Mouse (Mus musculus) induced T-regulatory cell, adult 2 months (primary cell): ENCODE results near the gene Esyt2.

Experiments
- DNase-seq: peaks from one replicate; pipeline ENCODE4 v3.0.0-alpha.2; 2012; ENCODE audit warnings: low read depth

The Esyt2 gene

DNA sequence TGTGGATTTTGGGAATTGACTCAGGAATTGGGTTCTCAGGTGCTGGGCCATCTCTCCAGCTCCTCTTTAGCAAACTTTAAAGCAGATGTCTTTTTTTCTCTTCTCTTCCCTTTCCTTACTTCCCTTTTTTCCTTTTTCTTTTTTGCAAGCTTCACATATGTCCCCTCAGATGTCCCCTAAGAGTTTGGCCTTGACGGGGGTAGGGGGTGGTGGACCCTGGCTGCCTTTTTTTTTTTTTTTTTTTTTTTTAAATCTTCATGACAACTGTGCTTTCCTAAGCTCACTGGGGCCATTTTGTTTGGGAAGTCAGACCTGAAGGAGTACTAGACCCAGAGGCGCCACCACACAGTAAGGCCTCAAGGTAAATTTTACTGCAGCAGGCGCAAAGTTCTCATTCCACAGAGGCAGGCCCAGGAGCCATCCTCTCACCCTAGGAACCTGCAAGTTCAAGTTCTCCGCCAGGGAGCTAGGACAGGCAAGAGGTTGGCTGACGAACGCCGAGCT, 795 bp upstream of the Esyt2 start:
- no peak for DNase-seq

DNA sequence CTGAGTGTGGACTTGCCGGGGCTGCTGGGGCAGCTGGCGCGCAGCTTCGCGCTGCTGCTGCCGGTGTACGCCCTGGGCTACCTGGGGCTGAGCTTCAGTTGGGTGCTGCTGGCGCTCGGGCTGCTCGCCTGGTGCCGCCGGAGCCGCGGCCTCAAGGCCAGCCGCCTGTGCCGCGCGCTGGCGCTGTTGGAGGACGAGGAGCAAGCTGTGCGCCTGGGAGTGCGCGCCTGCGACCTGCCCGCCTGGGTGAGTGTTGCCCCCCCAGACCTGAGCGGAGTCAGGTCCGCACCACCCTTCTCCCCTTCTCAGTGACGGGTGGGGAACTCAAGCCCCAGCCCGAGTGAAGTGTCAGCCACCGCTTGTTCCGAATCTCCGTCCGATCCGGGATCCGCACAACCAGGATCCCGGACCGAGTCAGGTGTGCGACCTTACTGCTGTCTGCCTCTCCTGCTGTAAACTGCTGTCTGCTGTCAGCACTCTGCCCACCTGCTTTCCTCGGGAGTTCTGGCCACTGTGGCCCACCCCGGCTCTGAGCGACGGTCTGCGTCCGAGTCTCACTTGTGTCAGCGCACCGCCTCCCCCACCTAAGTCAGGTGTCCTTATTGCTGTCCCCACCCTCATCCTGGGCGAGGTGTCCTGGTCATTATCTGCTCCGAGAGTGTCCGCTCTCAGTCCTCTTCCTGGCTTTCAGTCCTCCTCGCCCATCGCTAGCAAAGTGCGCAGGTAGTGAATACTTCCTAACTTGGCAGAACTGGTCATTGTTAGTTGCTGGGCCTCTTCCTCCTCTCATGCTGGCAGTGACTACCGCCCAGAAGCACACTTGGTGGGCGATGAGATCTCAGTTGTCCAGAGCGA, 658 bp downstream of the Esyt2 start:
- peak; percentile 60 for DNase-seq

DNA sequence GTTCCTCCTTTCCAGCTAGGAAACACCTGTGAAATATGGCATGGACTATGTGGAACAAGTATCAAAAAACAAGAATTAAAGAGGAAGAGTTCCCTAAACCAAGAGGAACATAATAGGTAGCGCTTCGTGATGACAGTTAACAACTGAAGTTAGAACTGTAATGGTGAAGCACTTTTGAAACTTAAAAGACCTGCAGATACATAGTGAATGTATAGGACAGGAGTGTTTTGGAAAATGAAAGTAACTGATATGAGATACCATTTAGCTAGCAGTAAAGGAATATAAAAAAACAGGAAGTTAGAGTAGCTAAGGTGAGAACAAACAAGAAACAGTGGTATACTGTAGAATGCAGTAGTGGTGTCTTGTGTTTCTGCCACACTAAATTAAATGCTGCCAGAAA, 1.9 kb downstream of the Esyt2 start:
- DNase-seq = peak; percentile 77

DNA sequence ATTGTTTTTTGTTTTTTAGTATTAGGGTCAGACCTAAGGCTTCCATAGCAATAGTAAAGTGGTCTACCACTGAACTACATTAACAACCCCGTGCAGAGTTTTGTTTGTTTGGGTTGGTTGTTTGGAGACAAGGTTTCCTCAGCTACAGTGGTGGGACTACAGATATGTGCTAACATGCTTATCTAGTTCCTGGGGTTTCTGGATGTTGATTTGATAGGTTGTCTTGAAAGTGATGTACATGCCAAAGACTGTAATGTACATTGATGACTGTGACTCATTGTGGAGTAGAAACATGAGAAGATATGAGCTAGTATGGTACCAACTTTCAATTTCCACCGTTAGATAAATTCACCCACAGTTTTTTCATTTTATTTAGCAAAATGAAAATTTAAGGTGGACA, 2.5 kb downstream of the Esyt2 start:
- peak; percentile 73 for DNase-seq

DNA sequence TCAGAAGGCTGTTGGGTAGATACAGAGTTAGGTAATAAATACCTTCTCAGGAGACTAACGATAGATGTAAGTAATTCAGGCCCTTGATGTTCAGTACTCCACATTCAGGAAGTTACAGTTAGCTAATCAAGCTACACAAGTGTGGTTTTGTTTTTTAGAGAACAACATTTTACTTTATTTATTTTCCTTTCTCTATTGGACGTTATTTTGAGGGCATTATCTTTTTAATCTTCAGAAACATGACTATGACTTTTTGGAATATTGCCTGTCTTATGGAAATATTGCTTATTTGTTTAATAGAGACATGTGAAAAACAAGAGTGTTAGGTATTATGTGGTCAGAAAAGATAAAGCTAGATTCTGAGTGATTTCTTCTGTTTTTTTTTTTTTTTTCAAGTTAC, 12.2 kb downstream of the Esyt2 start:
- DNase-seq = no peak

DNA sequence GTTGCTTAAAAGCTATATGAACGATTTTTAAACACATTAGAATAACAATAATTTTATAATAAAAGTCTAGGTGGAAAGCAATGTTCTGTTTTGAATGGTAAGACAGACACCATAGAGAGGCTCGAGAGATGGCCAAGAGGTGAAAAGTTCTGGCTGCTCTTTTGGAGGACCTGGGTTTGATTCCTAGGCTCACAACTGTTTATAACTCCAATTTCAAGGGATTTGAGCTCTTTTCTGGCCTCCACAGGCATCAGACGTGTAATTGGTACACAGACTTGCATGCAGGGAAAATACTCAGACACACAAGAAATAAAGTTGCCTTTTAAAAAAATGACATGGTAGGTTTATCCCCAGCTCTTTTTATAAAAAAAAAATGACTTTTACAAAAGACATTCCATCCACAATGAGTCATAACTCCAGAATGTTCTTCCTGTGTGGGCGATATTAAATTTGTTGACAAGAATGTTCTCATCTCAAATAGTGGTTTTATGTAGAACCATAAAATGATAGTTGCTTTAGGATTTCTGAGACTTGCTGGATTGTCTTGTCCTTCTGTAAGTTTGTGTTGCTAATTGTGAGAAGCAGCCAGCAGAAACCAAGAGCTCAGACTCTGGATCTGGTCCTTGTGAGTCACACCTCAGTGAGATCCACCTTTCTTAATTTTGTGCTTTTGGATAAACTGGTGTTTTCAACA, 12.8 kb downstream of the Esyt2 start:
- DNase-seq = peak; percentile 26

DNA sequence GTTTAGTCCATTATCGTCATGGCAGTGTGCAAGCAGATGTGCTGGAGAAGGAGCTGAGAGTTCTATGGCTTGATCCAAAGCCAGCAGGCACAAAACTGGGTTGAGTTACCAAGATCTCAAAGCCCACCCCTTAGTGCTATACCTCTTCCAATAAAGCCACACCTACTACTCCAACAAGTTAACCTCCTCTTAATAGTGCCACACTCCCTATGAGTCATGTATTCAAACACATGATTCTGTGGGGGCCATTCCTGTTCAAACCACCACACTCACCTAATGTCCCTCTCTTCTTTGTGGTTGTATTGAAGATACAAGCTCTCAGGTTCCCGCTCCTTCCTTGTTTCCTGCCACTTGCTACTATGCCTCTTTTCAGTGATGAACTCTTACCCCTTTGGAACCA, 18.9 kb downstream of the Esyt2 start:
- no peak for DNase-seq

DNA sequence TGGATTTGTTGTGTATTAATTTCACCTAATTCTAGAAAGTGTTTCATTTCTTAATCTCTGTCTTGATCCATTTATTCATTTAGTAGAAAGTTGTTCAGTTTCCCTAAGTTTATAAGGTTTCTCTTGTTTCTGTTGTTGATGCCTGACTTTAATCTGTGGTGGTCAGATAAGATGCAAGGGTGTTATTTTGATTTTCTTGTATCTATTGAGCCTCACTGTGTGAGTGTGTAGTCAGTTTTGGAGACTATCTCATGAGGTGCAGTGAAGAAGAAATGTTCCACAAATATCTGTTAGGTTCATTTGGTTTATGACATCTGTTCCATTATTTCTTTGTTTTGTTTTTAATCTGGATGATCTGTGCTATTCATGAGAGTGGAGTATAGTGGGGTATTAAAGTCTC, 21.2 kb downstream of the Esyt2 start:
- no peak for DNase-seq

DNA sequence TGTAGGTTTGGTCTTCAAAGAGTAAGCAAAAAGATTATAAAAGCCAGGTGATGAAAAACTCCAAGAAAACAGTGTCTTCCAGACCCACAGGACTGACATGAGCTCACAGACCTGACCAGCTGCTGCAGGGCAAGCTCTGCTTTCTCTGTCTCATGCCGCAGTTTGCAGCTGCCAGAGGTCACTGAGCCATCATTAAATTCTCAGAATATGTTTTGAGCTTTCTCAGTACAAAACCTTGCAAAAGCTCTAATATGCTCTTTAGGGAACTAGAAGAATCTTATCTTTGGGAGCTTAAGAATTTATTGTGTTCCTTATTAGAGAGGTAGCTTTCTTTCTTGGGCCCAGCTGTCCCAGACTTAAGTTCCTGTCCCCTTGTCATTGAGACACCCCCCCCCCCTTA, 25.0 kb downstream of the Esyt2 start:
- no peak for DNase-seq

DNA sequence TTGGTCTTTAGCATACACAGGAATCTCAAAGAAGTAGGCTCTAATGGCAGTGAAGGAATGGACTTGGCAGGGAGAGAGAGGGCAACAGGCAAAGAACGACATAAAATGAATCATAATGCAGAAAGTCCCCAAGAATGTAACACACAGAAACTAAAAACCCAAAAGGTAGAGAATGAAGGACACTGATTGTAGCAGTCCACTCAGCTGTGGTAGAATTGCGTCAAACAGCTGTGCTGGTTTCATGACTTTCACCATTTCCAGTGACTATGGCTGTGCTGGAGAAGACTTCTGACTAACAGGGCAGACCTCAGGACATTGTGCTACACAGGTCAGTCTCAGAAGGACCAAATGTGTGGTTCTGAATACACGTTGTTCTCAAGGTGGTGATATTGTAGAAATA, 26.9 kb downstream of the Esyt2 start:
- DNase-seq = no peak

DNA sequence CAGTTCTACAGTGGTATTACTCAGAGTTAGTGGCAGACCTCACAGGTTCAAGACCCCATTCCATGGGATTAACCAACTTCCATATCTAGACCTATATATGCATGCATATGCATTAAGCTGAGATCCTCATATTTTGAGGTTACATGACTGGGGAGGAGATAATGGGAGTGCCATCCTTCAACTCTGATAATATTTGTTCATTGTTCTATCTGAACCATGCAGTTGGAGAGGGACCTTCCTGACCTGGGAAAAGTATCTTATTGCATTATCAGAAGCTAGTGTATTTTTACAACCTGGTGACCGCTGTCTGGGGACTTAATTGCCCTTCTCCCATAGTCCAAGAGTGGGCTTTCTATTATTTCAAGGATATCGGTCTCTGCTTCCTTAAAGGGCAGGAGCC, 27.6 kb downstream of the Esyt2 start:
- DNase-seq = no peak

DNA sequence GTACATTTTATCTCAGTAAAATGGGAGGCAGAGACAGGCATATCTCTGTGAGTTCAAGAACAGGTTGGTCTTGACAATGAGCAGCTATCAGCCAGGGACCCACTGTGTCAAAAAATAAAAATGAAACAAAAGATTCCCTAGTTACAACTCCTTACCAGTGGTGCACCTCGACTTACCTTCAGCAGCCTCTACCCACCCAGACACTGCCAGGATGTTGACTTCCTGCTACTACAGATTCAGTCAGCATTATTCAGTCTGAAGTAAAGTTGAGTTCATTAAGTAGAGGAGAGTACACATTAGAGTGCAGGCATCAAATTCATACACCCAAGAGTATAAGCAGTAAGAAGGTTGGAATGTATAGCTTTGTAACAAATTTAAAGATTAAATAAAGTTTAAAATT, 32.8 kb downstream of the Esyt2 start:
- DNase-seq = peak; percentile 62

DNA sequence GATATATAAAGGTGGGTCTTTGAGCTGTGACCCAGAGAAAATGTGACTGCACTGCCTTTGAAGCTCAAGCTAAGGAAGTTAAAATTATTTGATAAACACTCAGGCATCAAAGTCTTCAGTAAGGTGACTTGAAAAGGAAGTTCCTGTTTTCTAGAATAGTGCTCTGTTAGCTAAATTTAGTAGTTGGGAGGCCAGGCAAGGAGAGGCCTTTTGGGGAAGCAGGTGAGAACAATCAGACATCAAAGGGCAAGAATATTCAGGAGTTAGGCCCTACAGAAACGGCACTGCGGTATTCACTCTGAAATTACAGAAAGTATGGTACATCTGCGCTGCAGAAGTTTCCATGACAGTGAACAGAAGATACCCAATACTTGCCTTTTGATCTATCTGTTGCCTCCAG, 34.5 kb downstream of the Esyt2 start:
- DNase-seq = peak; percentile 57

DNA sequence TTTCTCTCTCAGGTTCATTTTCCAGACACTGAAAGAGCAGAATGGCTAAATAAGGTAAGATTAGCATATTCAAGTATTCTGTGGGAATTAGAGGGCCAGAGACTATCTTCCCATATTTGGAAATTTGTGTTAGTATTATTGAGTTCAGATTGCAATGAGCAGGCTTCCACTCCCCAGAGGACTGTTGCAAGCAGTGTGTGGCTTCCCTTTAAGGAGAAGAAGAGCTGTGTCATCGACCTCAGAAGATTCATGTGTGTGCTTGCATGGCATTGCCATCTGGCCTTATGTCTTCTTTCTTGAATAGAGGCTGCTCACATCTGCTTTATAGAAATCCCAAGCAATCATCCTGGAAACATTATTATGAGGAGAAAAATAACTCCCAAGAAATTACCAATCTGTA, 36.8 kb downstream of the Esyt2 start:
- no peak for DNase-seq

DNA sequence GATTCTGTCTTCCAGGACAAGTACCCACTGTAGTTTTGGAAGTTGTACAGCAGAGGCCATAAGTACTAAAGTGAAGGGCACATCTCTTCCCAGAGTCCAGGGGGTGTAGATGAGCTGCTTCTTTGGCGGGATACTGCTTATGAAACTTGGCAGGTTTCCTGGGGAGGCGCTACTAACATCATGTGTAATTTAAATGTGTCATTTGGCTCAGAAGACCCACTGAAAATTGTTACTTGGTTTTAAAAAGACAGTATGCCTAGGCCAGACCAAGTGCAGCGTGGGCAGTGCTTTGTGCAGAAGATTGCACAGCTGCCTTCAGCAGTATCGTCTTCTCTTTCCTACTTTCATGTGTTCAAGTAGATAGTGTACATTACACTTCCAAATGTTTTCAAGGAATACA, 44.5 kb downstream of the Esyt2 start:
- no peak for DNase-seq

DNA sequence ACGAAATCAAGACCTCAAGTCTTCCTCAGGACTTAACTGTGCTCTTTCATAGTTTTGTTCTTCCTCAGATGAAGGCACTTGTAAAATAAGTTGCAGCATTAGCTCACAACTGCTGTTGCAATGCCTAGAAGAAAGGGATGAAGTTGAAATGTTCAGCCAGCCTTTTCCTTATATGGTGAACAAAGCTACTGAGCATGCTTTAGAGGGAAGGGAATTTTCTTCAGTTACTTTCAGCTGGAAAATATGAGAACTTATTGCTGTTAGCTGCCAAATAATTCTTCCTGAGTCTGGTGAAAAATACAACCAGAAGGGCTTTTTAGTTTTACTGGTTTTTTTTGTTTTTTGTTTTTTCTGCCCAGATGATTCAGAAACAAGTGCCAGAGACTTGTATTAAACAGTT, 45.2 kb downstream of the Esyt2 start:
- DNase-seq = no peak

DNA sequence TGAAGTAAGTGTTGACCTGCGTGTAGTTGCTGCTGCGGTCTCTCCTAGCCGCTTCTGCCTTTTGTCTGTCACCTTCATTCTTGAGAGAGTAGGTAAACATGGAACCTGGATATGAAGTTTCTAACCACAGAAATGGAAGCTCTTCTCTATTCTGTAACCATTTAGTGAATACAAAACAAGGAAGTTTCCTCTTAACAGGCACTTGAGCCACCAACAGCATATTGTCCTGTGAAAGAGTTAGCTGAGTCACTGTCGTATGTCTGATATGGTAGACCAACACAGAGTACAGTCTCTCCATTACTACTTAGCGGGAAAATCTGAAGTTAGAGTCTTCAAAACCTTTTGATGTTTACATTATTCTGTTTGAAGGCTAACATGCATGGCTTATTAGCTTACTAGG, 53.3 kb downstream of the Esyt2 start:
- DNase-seq = no peak

DNA sequence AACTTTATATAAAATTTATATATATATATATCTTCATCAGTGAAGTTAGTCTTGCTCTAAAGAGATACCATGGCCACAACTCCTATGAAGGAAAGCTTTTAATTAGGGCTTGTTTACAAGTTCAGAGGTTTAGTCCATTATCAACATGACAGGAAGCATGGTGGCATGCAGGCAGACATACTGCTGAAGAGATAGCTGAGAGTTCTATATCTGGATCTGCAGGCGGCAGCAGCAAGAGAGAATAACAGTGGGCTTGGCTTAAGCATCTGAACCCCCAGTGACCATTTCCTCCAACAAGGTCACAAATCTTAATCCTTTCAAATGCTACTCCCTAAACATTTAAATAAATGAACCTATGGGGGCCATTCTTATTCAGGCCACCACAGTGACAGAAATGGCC, 59.2 kb downstream of the Esyt2 start:
- DNase-seq = no peak

DNA sequence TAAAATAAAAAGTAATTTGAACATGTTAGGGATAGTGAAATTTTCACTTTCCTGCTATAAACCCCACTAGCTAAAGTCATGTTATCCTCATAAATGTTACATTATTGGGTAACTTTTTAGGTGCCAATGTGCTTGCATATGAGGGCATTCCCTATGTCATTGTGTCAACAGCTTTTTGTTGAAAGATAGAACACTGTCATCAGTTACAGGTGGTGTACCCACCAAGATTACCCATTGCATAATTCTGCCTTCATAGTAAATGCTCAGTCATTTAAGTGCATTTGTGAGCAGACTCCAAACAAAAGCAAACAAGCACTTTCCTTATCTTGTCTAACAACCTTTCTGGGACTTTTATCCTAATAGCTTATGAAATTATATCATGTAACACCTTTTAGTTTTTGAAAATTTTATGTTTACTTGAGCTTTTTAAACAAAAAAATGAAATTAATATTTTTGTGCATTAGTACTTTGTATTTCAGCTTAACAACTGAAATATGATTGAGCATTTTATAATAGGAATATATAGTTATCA, 67.8 kb downstream of the Esyt2 start:
- no peak for DNase-seq

DNA sequence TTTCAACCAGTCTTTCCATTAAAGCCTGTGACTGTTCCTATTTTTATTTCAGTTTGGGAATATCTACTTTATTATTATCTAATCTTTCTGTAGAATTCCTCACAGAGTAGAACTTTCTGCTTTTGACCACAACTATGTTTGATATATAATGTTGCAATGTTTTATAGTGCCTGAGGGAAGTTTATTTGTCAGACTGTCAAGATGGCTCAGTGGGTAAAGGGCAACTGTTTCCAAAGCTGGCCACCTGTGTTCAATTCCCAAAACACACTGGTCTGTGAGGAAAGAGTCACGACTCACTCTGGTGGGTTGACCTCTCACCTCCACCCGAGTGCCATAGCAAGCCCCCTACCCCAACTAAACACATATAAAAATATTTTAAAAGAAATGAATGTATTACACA, 68.4 kb downstream of the Esyt2 start:
- no peak for DNase-seq

DNA sequence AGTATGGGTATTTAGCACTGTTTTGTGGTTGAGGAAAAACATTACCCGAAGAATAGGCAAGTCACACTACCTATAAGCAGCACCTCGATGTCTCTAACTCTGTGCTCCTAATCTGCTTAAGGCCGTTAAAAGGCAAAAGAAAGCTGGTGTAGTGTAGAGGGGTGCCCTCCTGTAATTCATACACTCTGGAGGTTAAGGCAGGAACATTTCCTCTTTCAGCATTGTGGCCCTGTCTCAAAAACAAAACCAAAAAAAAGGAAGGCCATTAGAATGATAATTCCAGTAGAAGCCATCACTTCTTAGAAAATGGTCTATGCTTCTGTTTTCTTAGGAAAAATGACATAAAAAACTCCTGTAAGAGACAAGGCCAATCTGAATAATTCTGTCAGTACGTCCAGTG, 70.0 kb downstream of the Esyt2 start:
- no peak for DNase-seq

DNA sequence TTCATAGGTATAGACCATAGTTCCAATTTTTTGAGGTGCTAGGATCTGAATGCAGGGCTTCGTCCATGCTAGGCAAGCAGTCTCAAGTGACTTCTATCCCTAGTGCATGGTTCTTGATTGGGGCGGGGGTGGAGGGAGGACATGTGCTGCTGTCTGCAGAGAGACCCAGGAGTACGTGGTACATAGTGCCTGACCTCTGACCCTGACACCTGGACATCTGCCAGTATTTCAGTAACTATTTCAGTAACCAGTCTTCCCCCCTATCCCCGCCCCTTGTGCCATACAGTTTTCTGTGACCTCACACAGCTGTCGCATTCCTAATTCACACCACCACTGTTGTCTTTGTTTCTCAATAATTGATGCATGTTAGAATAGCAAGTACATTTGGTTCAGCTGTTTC, 71.4 kb downstream of the Esyt2 start:
- DNase-seq = no peak

DNA sequence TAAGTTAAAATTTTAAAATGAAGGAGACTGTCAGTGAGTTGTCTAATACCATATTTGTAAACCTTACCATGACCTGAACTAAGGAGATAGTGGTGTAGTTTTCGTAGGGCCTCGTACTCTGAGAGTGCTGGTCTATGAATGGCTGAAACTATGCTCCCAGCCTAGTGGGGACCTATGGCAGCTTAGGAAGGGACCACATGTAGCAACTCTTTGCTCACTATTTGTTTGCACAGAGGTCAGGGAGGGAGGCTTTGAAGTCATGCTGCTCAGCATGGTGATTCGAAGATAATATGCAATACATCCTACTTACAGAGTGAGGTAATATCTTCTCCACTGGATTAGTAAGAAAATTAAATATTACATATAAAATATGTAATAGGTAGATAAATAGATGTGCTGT, 73.7 kb downstream of the Esyt2 start:
- DNase-seq = no peak
